Mouse (Mus musculus) layer of hippocampus, adult 11-12 months (tissue): ENCODE results near the gene R3hdm2.

Source experiments
- DNase-seq: peaks from one replicate; pipeline ENCODE4 v3.0.0; 2022; ENCODE audit warnings: low spot score

Gene R3hdm2

DNA sequence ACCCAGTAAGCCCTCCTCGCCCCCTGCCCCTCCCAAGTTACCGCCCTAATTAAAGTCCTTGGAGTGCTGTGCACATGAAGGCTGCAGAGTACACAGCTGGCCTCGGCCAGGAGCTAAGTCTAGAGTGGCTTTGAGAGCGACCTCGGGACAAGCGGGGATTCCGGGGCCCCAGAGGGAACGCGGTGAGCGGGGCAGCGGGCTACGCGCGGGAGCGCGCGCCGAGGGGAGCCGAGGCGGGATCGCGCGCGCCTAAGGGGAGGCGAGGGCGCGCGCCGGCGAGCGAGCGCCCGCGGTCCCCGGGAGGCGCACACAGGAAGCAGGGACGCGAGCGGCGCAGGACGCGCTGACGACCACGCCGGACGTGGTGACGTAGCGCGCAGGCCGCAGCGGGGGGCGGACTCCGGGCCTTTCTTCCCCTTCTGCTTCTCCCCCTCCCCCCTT is at the start of gene R3hdm2:
TSS of gene R3hdm2 (plus strand) at position 77 of the 441 bp plus-strand sequence.
- DNase-seq: peak; percentile 91

DNA sequence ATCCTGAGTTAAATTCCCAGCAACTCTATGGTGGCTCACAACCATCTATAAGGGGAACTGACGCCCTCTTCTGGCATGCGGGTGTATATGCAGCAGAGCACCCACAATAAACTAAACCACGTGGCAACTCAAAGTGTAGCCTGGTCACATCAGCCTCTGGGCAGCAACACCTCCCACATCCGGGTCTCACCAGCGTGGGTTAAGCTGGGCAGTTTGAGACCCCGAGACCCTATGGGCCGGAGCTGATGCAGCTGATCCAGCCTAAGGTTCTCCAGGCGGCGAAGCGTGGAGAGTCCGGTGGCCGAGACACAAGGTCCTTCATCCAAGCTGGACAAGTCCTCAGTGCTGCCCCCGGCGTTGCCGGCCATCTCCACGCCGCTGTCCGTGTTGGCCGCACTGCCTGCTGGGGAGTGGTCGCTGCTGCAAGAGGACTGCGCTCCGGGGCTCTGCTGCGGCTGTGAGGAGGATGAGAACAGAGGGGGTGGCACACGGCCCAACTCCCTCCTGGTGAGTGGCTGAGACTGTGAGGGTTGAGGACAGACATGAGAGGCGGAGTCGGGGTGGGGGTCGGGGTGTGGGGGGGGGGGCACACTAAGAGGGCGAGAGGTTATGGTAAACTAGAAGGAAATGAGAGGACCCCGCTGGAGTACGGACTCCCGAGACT is 47.8 kb upstream of the R3hdm2 start:
- DNase-seq: no peak

DNA sequence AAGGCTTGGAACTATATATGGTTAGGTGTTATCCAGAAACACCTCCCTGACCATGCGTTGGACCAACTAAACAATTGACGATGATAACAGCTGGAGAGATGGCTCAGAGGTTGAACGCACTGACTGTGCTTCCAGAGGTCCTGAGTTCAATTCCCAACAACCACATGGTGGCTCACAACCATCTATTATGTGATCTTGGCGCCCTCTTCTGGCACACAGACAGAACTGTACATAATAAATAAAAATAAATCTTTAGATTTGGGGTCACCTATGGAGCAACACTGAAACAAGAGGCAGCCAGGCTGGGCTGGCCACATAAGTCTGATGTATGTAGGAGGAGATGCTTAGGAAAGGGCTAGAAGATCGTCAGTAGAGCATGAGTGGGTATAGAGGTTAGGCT is 47.0 kb upstream of the R3hdm2 start:
- DNase-seq: no peak

DNA sequence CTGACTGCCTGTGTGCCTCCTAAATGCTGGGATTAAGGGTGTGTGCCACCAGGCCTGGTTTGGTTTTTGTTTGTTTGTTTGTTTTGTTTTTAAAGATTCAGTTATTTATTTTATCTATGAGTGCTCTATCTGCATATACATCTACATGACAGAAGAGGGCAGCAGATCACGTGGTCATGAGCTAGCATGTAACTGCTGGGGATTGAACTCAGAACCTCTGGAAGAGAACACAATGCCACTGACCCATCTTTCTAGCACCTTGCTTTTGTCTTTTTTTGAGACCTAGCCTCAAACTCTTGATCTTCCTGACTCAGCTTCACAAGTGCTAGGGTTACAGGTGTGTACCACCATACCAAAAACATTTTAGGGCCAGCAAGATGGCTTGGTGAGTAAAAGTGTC is 44.9 kb upstream of the R3hdm2 start:
- DNase-seq: no peak

DNA sequence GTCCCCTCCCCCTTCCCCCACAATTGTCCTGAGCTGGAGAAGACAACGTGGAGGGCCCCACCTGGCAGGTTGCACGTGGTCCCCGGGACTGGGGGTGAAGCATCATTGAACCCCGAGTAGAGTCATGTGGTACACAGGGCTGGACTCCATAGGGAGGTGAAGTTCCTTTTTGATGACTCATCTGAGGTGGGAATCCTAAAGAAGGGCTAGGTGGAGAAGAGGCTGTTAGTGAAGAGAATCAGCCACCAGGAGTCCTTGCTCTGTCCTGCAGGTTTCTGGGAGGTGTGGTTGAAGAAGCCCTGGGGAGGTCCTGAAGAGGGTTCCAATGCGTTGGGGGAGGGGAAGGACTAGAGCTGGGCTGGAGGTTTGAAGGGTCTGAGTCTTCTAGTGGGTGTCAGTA is 43.2 kb upstream of the R3hdm2 start:
- no peak for DNase-seq

DNA sequence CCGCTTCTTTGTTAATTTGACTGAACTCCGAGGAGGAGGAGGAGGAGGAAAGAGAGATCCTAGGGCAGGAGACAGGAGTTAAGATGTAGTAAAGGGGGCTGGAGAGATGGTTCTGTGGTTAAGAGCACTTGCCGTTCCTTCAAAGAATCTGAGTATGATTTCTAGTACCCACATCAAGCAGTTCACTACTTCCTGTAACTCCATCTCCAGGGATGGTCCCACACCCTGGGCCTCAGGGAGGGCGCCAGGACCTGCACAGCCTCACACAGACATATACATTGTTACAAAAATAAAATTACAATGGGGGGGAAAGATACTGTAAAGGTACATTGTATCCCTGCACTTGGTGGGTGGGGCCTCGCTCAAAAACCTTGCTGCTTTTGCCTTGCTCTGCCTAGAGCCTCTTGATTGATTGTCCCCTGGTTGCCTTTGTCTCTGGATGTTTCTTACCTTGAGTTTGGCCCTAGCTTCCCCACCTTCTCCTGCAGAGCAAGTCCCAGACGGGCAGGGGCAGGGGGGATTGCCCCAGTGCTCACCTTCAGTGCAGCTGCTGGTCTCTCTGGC is 42.5 kb upstream of the R3hdm2 start:
- DNase-seq: no peak

DNA sequence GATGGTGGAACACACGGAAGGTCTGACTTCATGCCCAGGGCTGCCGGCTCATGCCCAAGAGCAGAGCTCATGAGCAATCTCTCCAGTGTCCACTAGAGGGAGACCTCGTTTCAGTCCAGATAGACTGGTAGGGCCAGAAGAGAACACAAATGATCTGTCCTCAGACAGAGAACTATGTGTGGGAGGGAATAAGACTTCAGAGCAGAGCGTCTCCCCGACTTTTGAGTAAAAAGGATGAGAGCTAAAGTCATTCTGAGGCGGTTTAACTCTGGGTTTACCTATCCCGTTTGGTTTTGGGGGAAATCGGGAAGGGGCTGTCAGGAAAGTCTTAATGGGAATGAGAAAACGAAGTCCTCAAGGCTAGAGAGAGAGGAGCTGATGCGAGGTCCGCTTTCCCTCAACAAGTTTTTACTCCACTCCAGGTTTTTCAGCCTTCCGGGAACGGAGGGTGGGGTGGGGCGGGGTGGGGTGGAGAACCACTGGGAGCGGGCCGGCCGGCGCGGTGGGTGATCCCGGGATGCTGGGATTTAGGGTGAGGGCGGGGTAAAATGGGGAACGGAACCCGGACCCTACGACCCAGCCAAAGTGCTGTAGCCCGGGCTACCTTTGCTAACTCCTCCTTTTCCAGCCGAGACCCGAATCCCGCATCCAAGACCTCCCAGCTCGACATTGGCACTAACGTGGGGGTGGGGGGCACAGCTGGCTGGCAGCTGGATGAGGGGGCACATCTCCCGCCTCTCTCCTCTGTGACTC is 41.0 kb upstream of the R3hdm2 start:
- DNase-seq: peak; percentile 92

DNA sequence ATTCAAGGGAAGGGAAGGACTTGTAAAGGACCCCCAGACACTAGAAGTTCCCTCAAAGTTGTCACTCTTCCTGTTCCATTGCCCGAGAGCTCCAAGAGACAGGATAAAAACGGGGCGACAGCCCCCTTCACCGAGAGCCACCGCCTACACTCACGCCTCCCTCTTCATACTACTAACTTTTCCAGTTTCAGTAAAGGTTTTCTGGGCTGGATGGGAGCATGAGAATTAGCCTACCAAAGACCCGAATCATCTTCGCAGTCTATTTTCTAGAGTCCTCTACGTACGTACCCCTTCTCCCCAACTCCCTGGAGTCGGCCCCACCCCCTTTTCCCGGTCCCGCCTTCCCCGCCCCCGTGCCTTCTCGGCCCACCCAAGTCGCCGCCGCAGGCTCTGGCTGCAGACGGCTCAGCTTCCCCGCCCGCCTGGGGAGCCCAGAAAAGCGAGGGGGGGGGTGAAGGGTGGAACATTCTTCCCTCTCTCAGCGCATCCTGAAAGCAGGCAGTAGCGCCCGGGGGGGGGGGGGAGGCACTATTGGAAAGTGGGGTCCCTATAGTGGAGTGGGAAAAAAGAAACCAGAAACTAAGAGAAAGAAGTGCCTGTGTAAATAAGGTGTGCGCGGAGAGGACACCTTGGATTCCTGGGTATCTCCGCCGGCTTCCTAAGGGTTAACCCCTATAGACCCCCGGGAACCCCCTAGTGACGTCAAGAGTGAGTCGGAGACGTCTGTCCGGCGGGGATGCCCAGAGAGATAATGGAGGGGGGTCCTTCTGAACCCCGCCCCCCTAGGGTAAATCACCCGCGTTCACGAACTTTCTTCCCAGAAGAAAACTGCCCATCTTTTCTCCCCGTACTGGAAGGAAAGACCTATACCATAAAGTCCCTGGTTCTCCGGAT is 40.2 kb upstream of the R3hdm2 start:
- no peak for DNase-seq

DNA sequence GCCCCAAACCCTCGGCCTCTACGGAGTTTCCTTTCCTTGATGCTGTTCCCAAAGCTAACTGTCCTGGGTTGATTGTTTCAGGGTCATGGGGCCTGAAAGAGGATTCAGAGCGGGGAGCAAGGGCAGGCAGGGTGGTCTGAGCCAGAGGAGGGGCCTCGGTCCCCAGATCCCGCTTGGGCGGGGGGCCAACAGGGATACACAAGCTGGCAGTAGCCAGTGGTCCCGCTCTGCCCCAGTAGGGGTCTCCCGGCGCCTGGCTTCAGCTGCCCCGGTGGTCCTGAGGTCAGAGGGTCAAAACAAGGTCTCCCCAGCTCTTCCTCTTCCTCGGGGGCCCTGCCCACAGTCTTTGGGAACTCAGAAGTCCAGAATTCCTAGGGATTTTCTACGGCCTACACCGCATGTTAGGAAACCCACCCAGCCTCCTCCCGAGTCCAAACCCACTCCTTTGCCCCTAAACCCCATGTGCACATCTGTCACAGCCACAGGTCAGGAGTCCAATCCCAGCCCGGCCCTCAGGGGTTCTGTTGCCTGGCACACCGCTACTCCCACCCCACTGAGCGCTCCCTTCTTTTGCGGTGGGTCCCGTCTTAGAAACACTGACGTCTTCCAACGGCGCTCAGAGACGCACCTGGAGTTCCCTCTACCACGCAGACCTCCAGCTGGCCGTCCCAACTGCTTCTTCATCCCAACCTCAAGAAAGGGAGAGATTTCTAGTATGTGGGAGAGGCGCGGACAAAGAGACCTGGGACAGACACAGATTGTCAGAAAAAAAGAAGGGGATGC is 39.4 kb upstream of the R3hdm2 start:
- no peak for DNase-seq

DNA sequence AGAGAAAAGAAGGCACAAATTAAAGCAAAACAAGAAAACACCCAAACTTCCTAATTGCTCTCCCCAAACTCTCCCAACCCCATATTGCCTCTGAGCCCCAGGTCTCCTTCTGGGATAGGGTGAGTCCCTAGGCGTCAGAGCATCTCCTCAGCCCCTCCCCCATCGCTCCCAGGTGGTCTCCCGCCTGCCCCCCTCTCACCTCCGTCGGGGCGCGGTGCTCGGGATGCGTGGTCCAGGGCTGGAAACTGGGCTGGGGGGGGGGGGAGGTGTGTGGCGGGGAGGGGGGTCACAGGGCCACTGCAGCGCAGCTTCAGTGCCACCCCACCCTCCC is 38.8 kb upstream of the R3hdm2 start:
- no peak for DNase-seq

DNA sequence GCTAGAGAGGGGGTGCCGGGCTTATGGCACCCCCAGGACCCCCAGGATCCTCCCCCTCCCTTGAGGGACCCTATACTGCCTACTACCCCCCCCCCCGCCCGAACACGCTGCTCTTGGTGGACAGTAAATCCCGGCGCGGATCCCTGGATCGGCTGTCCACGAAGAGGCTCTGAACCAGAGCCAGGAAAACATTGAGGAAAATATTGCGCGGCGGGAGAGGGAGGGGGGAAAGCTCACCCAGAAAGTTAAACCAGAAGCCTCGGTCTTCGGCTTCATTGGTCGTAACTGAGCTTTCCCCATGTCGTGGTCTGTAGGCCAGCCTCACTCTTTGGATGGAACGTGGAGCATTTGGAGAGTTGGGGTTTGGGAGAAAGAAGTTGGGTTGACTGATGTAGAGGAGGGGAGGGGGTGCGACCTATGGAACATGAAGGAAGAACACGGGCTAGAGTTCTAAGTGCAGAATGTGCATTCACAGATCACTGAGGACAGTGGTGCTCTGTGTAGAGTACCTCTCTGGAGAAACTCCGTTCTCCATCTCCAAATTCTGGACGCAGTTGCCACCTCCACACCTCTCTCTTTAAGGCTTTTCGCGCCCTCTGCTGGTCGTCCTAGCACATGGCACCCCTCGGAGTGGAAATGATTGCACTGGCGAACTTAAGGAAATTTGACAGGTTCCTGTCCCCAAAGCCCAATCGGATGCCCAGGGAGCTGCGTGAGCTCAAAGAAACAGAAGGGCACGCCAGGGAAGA is 38.1 kb upstream of the R3hdm2 start, which contains the start of gene Gli1:
TSS of gene Gli1 (minus strand) at position 84 of the 749 bp plus-strand sequence.
- peak; percentile 77 for DNase-seq

DNA sequence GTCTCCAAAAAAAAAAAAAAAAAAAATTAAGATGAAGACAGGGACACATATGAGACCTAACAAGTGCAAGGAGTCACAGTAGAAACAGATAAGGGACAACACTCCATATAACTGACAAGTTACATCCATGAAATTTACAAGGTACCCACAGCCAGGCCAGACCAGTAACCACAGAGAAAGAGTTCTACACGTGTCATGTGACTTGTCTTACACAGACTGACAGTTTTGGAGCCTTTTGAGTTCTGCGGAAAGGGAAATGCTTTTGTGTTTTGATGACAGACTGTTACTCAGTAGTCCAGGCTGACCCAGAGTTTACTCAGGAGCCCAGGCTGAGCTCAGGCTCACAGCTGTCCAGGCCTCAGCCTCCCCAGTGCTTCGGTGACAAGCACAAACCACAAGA is 37.1 kb upstream of the R3hdm2 start:
- no peak for DNase-seq

DNA sequence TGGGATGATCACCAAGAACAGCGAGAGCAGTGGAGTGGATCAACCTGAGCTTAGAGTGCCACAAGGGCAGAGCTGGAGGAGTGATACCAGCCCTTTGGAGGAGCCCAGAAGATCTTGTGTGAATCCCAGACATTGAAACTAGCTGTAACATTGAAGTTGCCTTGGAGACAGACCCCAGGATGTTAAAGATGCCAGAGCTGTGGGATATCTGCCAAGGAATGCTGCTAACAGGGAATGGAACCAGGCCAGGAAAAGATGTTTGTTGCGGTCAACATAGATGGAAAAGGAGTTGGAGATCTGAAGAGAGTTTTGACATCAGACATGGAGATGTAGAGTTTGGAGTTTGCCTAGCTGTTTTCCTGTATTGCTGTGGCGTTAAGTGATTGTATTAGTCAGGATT is 34.0 kb upstream of the R3hdm2 start:
- no peak for DNase-seq

DNA sequence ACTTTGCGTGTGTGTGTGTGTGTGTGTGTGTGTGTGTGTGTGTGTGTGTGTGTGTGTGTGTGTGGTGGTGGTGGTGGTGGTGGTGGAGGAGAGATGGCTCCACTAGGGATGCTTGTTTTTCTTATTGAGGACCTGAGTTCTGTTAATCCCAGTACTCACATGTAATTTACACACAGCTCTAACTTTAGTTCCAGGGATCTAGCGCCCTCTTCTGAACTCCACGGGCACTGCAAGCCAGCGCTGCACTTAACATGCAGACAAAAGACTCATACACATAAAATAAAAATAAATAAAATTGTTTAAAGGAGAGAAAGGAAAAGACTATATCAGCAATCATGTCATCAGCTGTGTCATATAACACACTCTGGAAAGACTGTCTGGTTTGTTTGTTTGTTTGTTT is 31.2 kb upstream of the R3hdm2 start:
- no peak for DNase-seq

DNA sequence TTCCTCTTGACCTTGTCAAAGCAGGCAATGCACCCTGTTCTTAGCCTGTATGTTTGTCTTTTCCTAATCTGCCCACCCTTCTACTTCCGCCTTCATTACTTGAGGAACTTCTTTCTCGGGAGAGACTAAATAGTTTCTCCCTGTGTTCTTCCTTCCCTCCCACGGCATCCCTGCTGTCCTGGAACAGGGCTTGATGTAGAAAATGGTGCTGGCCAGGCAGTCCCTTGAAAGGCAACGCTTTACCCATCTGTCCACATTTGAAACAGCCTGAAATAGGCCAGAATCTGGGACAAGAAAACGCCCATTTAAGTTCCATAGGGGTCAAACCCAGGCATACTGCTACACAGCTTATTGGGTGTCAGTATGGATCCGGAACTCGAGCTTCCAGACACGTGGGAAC is 30.3 kb upstream of the R3hdm2 start:
- DNase-seq: no peak

DNA sequence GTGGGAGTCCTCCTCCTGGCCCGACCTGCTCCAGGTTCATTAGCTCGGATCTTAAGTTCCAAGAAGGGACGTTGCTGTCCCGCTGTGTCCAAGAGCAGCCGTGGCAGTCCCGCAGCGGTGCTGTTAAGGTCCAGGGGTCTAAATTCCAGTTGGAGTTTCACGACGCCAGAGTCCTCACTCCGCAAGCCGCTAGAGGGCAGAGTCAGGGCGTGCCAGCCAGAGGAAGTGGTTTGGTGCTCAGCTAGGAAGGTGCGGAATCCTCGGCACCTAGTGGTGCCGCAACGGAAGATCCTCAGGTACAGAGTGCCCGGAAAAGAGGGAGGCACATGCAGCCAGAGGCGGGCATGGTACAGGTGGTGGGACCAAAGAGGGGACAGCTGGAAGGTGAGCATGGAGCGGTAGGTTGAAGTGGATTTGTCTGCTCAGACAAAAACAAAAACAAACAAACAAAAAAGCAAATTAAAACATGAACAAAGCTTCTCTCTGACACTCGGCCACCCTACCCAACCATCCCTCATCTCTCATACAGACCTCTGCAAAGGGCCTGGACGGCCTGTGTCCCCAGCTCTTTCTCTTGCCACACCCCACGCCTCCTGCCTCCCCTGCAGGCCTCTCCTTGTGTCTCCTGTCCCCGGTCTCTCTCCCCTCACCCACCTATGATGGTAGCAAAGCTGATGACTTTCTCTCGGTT is 29.4 kb upstream of the R3hdm2 start:
- peak; percentile 70 for DNase-seq

DNA sequence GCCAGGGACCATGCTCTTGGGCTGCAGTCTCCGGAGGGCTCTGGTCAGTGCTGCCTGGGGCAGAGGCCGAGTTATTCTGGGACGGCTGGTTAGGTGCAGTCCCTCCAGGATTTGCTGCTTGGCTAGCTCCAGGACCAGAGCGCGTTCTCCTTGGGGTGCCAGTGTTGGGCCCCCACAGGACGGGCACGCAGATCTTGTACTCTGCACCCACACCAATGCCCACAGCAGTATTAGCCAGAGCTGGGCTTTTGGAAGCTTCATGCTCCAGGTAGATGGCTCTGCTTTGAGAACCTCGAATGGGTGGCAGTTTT is 28.9 kb upstream of the R3hdm2 start:
- DNase-seq: no peak

DNA sequence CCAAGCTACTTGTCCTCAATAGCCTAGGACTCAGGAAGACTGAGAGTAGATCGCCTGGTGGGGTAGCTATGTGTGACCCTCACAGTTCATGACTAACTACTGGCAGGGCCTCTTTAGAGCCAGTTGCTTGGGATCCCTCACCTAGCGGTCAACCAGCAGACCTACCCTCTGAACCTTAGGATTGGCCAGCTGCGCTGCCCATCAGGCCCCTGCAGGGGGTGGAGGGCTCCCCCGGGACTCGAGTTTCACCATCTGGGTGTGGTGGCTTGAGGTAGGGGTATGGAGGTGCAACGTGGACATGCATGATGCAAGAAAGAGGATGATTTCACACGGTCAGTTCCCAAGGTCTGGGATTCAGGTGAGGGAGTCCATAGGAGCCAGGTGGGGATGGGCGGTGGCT is 28.4 kb upstream of the R3hdm2 start:
- DNase-seq: no peak

DNA sequence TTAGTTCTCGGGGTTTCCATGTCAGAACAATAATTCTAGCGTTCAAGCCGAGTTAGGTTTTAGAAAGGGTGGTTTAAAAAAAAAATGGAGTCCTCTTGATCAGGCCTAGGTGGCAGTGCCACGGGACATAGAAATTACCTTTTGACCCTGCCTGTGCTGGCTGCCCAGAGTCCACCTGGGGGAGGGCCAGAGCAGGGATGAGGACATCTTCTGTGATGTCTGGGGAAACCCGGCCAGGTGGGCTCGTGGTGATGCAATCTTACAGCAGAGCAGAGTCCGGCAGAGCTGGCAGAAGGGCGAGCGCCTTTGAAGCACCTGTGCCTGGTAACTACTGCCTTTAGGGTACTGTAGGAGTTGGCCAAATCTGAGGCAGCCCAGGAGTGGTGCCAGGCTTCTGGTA is 27.9 kb upstream of the R3hdm2 start:
- no peak for DNase-seq

DNA sequence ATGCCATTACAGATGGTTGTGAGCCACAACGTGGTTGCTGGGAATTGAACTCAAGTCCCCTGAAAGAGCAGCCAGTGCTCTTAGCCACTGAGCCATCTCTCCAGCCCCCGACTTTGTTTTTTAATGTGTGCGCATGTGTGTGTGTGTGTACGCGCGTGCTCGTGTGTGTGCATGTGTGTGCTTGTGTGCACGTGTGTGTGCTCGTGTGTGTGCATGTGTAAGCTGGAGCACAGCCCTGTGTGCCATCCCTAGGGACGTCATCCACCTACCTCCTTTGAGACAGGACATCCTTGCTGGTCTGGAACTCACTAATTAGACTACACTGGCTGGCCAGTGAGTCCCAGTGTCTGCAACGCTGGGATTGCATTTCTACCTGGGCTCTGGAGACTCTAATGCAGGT is 27.4 kb upstream of the R3hdm2 start:
- no peak for DNase-seq
